Mouse (Mus musculus) testis, adult 2 months (tissue): ENCODE measurements around the gene Pdcl2.

Experiments used
- CTCF ChIP-seq: fragments of 200-500 bp; IDR thresholded peaks from 2 replicates; pipeline ENCODE4 v1.5.1; 2012; ENCODE audit warnings: low read depth, mild to moderate bottlenecking, inconsistent platforms, low read length, moderate library complexity; ENCODE audit not compliant: control insufficient read depth, insufficient read depth, insufficient replicate concordance
- POLR2A ChIP-seq: fragments of 200-500 bp; IDR thresholded peaks from 2 replicates; pipeline ENCODE4 v1.6.1; 2012; ENCODE audit warnings: low read depth, mild to moderate bottlenecking, inconsistent platforms, low read length, moderate library complexity; ENCODE audit not compliant: control insufficient read depth

DNA sequence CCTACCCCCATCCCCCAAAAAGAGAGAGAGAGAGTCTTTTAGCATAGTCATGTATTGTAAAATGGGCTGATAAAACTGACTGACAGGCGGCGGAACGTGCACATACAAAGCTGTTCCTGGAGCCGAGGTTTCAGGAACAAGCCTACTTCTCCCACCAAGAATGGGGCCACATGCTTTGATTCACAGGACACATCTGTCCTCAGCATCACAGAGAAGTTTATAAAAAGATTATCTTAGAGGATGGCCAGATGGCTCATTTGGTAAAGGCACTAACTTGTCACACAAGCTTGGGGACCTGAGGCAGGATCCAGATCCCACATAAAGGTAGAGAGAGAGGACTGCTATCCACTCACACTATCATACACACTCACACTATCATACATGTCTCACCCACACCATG lies 5.8 kb downstream of the Pdcl2 start:
- no peak for TF ChIP-seq POLR2A
- TF ChIP-seq CTCF = no peak
